Mouse (Mus musculus): ENCODE results near the gene Fam163b. TPM values are rescaled to one million over a fixed set of nuclear protein-coding genes. Genes with fewer than 3 reads are reported as not detected.

The Fam163b gene
- polyA plus RNA-seq, 1 experiment = not detected

- Histone ChIP-seq H3K27ac (ENCODE audit: control insufficient read depth, insufficient read depth, low read depth, low read length, poor library complexity) (no peak overlapping the region), H3K4me1 (ENCODE audit: control insufficient read depth, insufficient read depth, low read length) (no peaks in the 10 kb centered on the region), H3K4me3 (replicated peaks; ENCODE audit: control insufficient read depth, low read depth, low read length) (no peak overlapping the region)
- 54% methylated on average over 2 of the region's 2 CpGs for WGBS
- no peak for TF ChIP-seq POLR2A (IDR thresholded peaks at IDR 0.05; ENCODE audit: borderline replicate concordance, control insufficient read depth, low read depth, low read length)
- TF ChIP-seq CTCF (IDR thresholded peaks at IDR 0.05; ENCODE audit: control insufficient read depth, insufficient read depth, low read length) = no peak
Measured at GRCm38 (mm10) chr2:27079649-27080048, 62.6 kb downstream of the Fam163b start.

GRCm38 (mm10) chr2:27079152-27079584 is 63.1 kb downstream of the Fam163b start, which contains the start of gene Adamtsl2:
Adamtsl2 (plus strand) TSS chr2:27079379.
- Histone ChIP-seq H3K4me1 (ENCODE audit: control insufficient read depth, insufficient read depth, low read length) (no peaks in the 10 kb centered on the region), H3K27ac (ENCODE audit: control insufficient read depth, insufficient read depth, low read depth, low read length, poor library complexity) (no peak within 1 kb of the TSS), H3K4me3 (replicated peaks; ENCODE audit: control insufficient read depth, low read depth, low read length) (no peak within 1 kb of the TSS)
- TF ChIP-seq POLR2A (IDR thresholded peaks at IDR 0.05; ENCODE audit: borderline replicate concordance, control insufficient read depth, low read depth, low read length) = no peak
- TF ChIP-seq CTCF (IDR thresholded peaks at IDR 0.05; ENCODE audit: control insufficient read depth, insufficient read depth, low read length) = no peak
- under 1% methylated on average over 10 of the region's 10 CpGs for WGBS

- H3K4me1 ChIP-seq (ENCODE audit: control insufficient read depth, insufficient read depth, low read length) = no peaks in the 10 kb centered on the region
- H3K27ac ChIP-seq (ENCODE audit: control insufficient read depth, insufficient read depth, low read depth, low read length, poor library complexity) = no peak overlapping the region
- TF ChIP-seq POLR2A (IDR thresholded peaks at IDR 0.05; ENCODE audit: borderline replicate concordance, control insufficient read depth, low read depth, low read length) (no peak), CTCF (IDR thresholded peaks at IDR 0.05; ENCODE audit: control insufficient read depth, insufficient read depth, low read length) (no peak)
- WGBS = 26% methylated on average over 2 of the region's 2 CpGs
- no peak overlapping the region for H3K4me3 ChIP-seq (replicated peaks; ENCODE audit: control insufficient read depth, low read depth, low read length)
Measured at GRCm38 (mm10) chr2:27078312-27078711, 64.0 kb downstream of the Fam163b start.

GRCm38 (mm10) chr2:27077655-27078244 is 64.5 kb downstream of the Fam163b start:
- H3K4me3 ChIP-seq (replicated peaks; ENCODE audit: control insufficient read depth, low read depth, low read length) = no peak overlapping the region
- 65% methylated on average over 10 of the region's 10 CpGs for WGBS

GRCm38 (mm10) chr2:27075485-27075884 is 66.8 kb downstream of the Fam163b start:
- no peaks in the 10 kb centered on the region for H3K4me1 ChIP-seq (ENCODE audit: control insufficient read depth, insufficient read depth, low read length)
- no peak overlapping the region for H3K27ac ChIP-seq (ENCODE audit: control insufficient read depth, insufficient read depth, low read depth, low read length, poor library complexity)
- WGBS = 47% methylated on average over 3 of the region's 3 CpGs
- TF ChIP-seq POLR2A (IDR thresholded peaks at IDR 0.05; ENCODE audit: borderline replicate concordance, control insufficient read depth, low read depth, low read length) = no peak
- TF ChIP-seq CTCF (IDR thresholded peaks at IDR 0.05; ENCODE audit: control insufficient read depth, insufficient read depth, low read length) = peak; percentile 67
- H3K4me3 ChIP-seq (replicated peaks; ENCODE audit: control insufficient read depth, low read depth, low read length) = no peak overlapping the region

More at GRCm38 (mm10) chr2:27077655-27078244, 64.5 kb downstream of the Fam163b start:
- peak; percentile 56; the same call in 1 of the 2 replicates for TF ChIP-seq CTCF (IDR thresholded peaks at IDR 0.05; ENCODE audit: control insufficient read depth, insufficient read depth, low read length)
- TF ChIP-seq POLR2A (IDR thresholded peaks at IDR 0.05; ENCODE audit: borderline replicate concordance, control insufficient read depth, low read depth, low read length) = no peak
- no peaks in the 10 kb centered on the region for H3K4me1 ChIP-seq (ENCODE audit: control insufficient read depth, insufficient read depth, low read length)
- no peak overlapping the region for H3K27ac ChIP-seq (ENCODE audit: control insufficient read depth, insufficient read depth, low read depth, low read length, poor library complexity)

GRCm38 (mm10) chr2:27074804-27075203 is 67.5 kb downstream of the Fam163b start:
- Histone ChIP-seq H3K4me3 (replicated peaks; ENCODE audit: control insufficient read depth, low read depth, low read length) (no peak overlapping the region), H3K27ac (ENCODE audit: control insufficient read depth, insufficient read depth, low read depth, low read length, poor library complexity) (no peak overlapping the region), H3K4me1 (ENCODE audit: control insufficient read depth, insufficient read depth, low read length) (no peaks in the 10 kb centered on the region)
- TF ChIP-seq POLR2A (IDR thresholded peaks at IDR 0.05; ENCODE audit: borderline replicate concordance, control insufficient read depth, low read depth, low read length) = no peak
- no peak for TF ChIP-seq CTCF (IDR thresholded peaks at IDR 0.05; ENCODE audit: control insufficient read depth, insufficient read depth, low read length)
- WGBS = 78% methylated on average over 4 of the region's 4 CpGs

GRCm38 (mm10) chr2:27073407-27073806 is 68.9 kb downstream of the Fam163b start:
- Histone ChIP-seq H3K4me3 (replicated peaks; ENCODE audit: control insufficient read depth, low read depth, low read length) (no peak overlapping the region), H3K4me1 (ENCODE audit: control insufficient read depth, insufficient read depth, low read length) (no peaks in the 10 kb centered on the region), H3K27ac (ENCODE audit: control insufficient read depth, insufficient read depth, low read depth, low read length, poor library complexity) (no peak overlapping the region)
- no peak for TF ChIP-seq POLR2A (IDR thresholded peaks at IDR 0.05; ENCODE audit: borderline replicate concordance, control insufficient read depth, low read depth, low read length)
- TF ChIP-seq CTCF (IDR thresholded peaks at IDR 0.05; ENCODE audit: control insufficient read depth, insufficient read depth, low read length) = no peak
- WGBS = 76% methylated on average over 4 of the region's 4 CpGs

- Histone ChIP-seq H3K27ac (ENCODE audit: control insufficient read depth, insufficient read depth, low read depth, low read length, poor library complexity) (no peak within 1 kb of the TSS), H3K4me3 (replicated peaks; ENCODE audit: control insufficient read depth, low read depth, low read length) (no peak within 1 kb of the TSS), H3K4me1 (ENCODE audit: control insufficient read depth, insufficient read depth, low read length) (no peaks in the 10 kb centered on the region)
- 76% methylated on average over 2 of the region's 2 CpGs for WGBS
- TF ChIP-seq CTCF (IDR thresholded peaks at IDR 0.05; ENCODE audit: control insufficient read depth, insufficient read depth, low read length) = no peak
- no peak for TF ChIP-seq POLR2A (IDR thresholded peaks at IDR 0.05; ENCODE audit: borderline replicate concordance, control insufficient read depth, low read depth, low read length)
Measured at GRCm38 (mm10) chr2:27071978-27072377, 70.3 kb downstream of the Fam163b start, which contains the start of gene Mymk. Mymk (minus strand) TSS chr2:27072179.

Data from bone marrow, adult 2 months (tissue).